Mouse (Mus musculus) midbrain, embryonic 12.5 days (tissue): ENCODE data around the gene Tmem120b. TPM values are rescaled to one million over a fixed set of nuclear protein-coding genes. Genes with fewer than 3 reads are reported as not detected.

Source experiments
- ATAC-seq: fragments of 200-750 bp; cut with Nextera tagmentation; 2 replicates; pipeline ENCODE4 v1.8.0; 2017; ENCODE audit warnings: low read depth, moderate TSS enrichment, moderate library complexity; ENCODE audit not compliant: low FRiP score
- H3K27ac ChIP-seq: fragments of 300-500 bp; sonication (generic); replicated peaks from 2 replicates; pipeline ENCODE4 v1.5.1; 2016; ENCODE audit warnings: mild to moderate bottlenecking
- H3K27me3 ChIP-seq: fragments of 300-500 bp; sonication (generic); 2 replicates; pipeline ENCODE4 v1.6.1; 2016; ENCODE audit warnings: mild to moderate bottlenecking
- H3K36me3 ChIP-seq: fragments of 300-500 bp; sonication (generic); 2 replicates; pipeline ENCODE4 v1.6.1; 2016
- H3K4me1 ChIP-seq: fragments of 300-500 bp; sonication (generic); 2 replicates; pipeline ENCODE4 v1.6.1; 2016
- H3K4me2 ChIP-seq: fragments of 300-500 bp; sonication (generic); replicated peaks from 2 replicates; pipeline ENCODE4 v1.6.1; 2016; ENCODE audit warnings: mild to moderate bottlenecking, moderate library complexity
- H3K4me3 ChIP-seq: fragments of 300-500 bp; sonication (generic); 2 replicates; pipeline ENCODE4 v1.5.1; 2016; ENCODE audit warnings: mild to moderate bottlenecking
- H3K9ac ChIP-seq: fragments of 300-500 bp; sonication (generic); replicated peaks from 2 replicates; pipeline ENCODE4 v1.6.1; 2016; ENCODE audit warnings: mild to moderate bottlenecking, moderate library complexity
- H3K9me3 ChIP-seq: fragments of 300-500 bp; sonication (generic); 2 replicates; pipeline ENCODE4 v1.6.1; 2016; ENCODE audit warnings: mild to moderate bottlenecking
- WGBS: fragments of 180-500 bp; shearing (Covaris S2); methylation state at CpG from one replicate; pipeline ENCODE4 v1.1.7; 2016; 5-methylcytosine and 5-hydroxymethylcytosine counted together
- polyA plus RNA-seq: library from polyadenylated mRNA; unstranded; fragments of >200 nt; fragmentation: Nextera tagmentation; extraction: Ambion mirVana; gene quantifications from 2 replicates; pipeline ENCODE4 v1.2.1, GENCODE M21; 2016

The Tmem120b gene
- polyA plus RNA-seq, 1 experiment from 2014 or later: 12.7 TPM

GRCm38 (mm10) chr5:123098487-123098886 lies 30.3 kb downstream of the Tmem120b start:
- no peaks in the 10 kb centered on the region for H3K27me3 ChIP-seq
- no peak overlapping the region for H3K4me3 ChIP-seq
- H3K9me3 ChIP-seq: no peaks in the 10 kb centered on the region
- H3K27ac ChIP-seq: no peak overlapping the region
- H3K4me2 ChIP-seq: no peak overlapping the region
- no peaks in the 10 kb centered on the region for H3K4me1 ChIP-seq
- ATAC-seq: no peak
- H3K36me3 ChIP-seq: no peaks in the 10 kb centered on the region
- no peak overlapping the region for H3K9ac ChIP-seq
- WGBS: 85% methylated on average over 2 of the region's 2 CpGs

DNA sequence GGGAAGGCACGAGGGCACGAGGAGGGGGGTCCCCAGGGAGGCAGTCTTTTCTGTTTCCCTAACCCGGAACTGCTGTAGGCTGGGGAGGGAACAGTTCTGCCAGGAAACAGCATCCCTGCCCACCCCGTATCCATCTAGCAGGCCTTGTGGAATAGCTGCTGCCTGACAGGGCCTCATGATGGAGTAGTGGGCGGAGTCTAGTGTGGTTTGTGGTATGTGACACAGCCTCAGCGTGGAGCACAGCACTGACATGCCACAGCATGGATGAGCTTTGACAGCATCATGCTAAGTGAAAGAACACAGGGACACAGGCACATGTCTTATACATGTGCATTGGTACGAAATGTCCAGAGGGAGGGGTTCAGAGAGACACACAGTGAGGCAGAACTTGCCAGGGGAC lies 34.2 kb downstream of the Tmem120b start:
- no peaks in the 10 kb centered on the region for H3K9me3 ChIP-seq
- no peak overlapping the region for H3K27ac ChIP-seq
- H3K36me3 ChIP-seq: no peaks in the 10 kb centered on the region
- H3K4me2 ChIP-seq: no peak overlapping the region
- no peak for ATAC-seq
- H3K27me3 ChIP-seq: no peaks in the 10 kb centered on the region
- no peaks in the 10 kb centered on the region for H3K4me1 ChIP-seq
- WGBS: 88% methylated on average over 7 of the region's 7 CpGs
- no peak overlapping the region for H3K9ac ChIP-seq
- no peak overlapping the region for H3K4me3 ChIP-seq

DNA sequence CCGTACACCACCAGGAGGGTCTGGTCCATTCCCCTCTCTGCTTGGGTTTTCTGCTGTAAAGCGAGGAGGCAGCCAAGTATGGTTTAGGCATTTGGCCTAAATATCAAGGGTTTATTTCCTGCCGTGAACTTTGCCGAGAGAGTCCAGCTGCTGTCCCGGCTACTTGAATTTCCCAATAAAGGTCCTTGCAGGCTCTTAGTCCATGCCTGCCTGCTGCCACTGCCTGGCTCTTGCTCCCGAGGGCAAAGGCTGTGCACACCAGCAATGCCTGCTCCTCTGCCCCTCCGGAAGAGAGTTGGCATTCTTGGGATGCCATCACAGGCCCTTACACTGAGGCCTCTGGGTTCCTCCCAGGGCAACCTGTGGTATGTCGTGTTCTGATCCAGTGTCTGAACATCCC lies 35.3 kb downstream of the Tmem120b start:
- no peak for ATAC-seq
- no peaks in the 10 kb centered on the region for H3K4me1 ChIP-seq
- no peak overlapping the region for H3K27ac ChIP-seq
- no peaks in the 10 kb centered on the region for H3K27me3 ChIP-seq
- H3K36me3 ChIP-seq: no peaks in the 10 kb centered on the region
- H3K9me3 ChIP-seq: no peaks in the 10 kb centered on the region
- WGBS: 83% methylated on average over 8 of the region's 8 CpGs
- H3K9ac ChIP-seq: no peak overlapping the region
- no peak overlapping the region for H3K4me3 ChIP-seq
- no peak overlapping the region for H3K4me2 ChIP-seq

DNA sequence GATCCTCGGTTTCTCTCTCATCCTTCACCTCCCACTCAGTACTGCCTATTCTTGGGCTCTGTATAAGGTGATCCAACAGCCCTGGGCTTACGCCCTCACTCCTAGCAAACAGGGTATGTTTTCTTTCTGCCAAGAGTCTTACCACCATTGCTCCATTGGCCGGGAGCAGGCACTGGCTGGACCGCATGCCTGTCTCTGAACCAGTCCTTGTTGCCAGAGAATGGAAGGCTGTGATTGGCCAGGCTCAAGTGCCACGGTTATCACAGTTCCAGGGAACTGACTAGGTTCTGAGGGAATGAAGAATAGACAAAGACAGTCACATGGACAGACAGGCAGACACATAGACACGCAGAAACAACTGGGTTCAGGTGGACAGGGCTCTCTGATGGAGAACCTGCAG lies 36.6 kb downstream of the Tmem120b start:
- H3K27me3 ChIP-seq: no peaks in the 10 kb centered on the region
- H3K4me3 ChIP-seq: no peak overlapping the region
- no peak overlapping the region for H3K9ac ChIP-seq
- no peaks in the 10 kb centered on the region for H3K36me3 ChIP-seq
- ATAC-seq: no peak
- H3K4me2 ChIP-seq: no peak overlapping the region
- H3K4me1 ChIP-seq: peaks cover 10% of the 10 kb centered on the region
- no peak overlapping the region for H3K27ac ChIP-seq
- H3K9me3 ChIP-seq: no peaks in the 10 kb centered on the region
- WGBS: 84% methylated on average over 6 of the region's 6 CpGs

DNA sequence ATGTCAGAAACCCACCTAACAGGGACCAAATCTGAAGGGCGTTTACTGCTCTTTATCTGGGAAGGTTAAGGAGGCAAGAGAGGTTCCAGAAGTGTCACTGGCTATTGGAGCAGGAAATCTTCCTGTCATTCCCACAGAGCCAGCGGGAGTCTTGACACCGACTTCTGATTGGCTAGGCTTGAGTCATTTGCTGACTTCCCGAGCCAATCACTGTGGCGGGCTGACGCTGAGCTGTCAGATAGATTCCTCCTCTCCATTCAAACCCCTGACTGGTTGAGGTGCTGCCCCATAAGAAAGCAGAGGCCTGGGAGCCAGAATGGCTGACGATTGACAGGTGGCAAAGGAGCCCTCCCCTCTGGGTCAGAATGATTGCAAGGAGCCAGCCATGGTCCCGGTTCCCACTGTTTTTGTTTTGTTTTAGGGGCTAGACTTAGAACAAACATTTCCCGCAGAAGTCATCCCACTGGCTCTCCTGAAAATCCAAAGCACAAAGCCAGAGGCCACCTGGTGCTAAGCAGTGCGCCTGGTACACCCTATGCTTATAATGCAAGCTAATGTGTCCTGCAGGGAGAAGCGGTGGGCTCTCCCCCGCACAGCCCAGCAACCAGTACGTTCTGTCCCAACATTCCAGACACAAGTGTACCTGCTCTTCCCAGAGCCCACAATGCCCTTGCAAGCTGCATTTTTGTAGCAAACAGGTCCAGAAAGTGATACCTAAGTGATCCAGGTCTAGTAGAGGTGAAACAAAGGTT lies 41.4 kb downstream of the Tmem120b start:
- peaks cover 18% of the 10 kb centered on the region for H3K4me1 ChIP-seq
- no peaks in the 10 kb centered on the region for H3K9me3 ChIP-seq
- 0 out of 2 replicates have a peak, but pooled peaks have one; percentile 30 for ATAC-seq
- 31% methylated on average over 13 of the region's 13 CpGs for WGBS
- H3K36me3 ChIP-seq: no peaks in the 10 kb centered on the region
- H3K4me2 ChIP-seq: peak overlapping the region; percentile 31
- no peak overlapping the region for H3K9ac ChIP-seq
- no peak overlapping the region for H3K4me3 ChIP-seq
- peak overlapping the region; percentile 60 for H3K27ac ChIP-seq
- no peaks in the 10 kb centered on the region for H3K27me3 ChIP-seq

DNA sequence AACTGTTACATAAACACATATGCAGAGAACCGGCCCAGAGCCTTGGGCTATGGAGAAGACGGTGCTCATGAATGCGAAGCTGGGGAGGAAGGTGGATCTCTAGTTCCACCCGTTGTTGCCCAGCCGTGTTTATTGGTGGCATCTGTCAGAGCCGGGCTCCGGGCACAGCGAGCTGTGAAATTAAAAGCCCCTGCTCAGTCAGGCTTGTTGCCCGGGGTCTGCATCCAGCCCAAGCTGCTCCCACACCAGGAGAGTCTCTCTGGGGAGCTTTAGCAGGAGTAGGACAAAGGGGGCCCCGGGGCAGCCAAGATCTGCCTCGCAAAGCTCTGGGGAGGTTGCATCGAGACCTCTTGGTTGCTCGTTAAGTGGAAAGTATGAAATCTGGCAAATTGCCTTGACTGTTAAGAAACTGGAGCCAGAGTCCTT lies 42.1 kb downstream of the Tmem120b start:
- 58% methylated on average over 13 of the region's 13 CpGs for WGBS
- ATAC-seq: no peak
- Histone ChIP-seq H3K4me3 (no peak overlapping the region), H3K27ac (peak overlapping the region; percentile 60), H3K27me3 (no peaks in the 10 kb centered on the region), H3K9me3 (no peaks in the 10 kb centered on the region), H3K9ac (no peak overlapping the region), H3K36me3 (no peaks in the 10 kb centered on the region), H3K4me1 (peaks cover 18% of the 10 kb centered on the region), H3K4me2 (no peak overlapping the region)

- H3K27me3 ChIP-seq: no peaks in the 10 kb centered on the region
- no peak overlapping the region for H3K4me3 ChIP-seq
- H3K4me2 ChIP-seq: no peak overlapping the region
- no peaks in the 10 kb centered on the region for H3K36me3 ChIP-seq
- H3K4me1 ChIP-seq: peaks cover 14% of the 10 kb centered on the region
- no peaks in the 10 kb centered on the region for H3K9me3 ChIP-seq
- H3K27ac ChIP-seq: no peak overlapping the region
- H3K9ac ChIP-seq: no peak overlapping the region
- no peak for ATAC-seq
- WGBS: 79% methylated on average over 11 of the region's 11 CpGs
Measured at GRCm38 (mm10) chr5:123114109-123114508, 45.9 kb downstream of the Tmem120b start.

- Histone ChIP-seq H3K9me3 (no peaks in the 10 kb centered on the region), H3K27me3 (no peaks in the 10 kb centered on the region), H3K4me1 (peaks cover 6% of the 10 kb centered on the region), H3K4me3 (no peak overlapping the region), H3K4me2 (no peak overlapping the region), H3K9ac (no peak overlapping the region), H3K27ac (no peak overlapping the region), H3K36me3 (no peaks in the 10 kb centered on the region)
- no peak for ATAC-seq
- WGBS: 37% methylated on average over 7 of the region's 7 CpGs
Measured at GRCm38 (mm10) chr5:123114924-123115323, 46.7 kb downstream of the Tmem120b start.

GRCm38 (mm10) chr5:123116080-123116479 lies 47.9 kb downstream of the Tmem120b start:
- H3K9ac ChIP-seq: no peak overlapping the region
- H3K4me2 ChIP-seq: no peak overlapping the region
- 80% methylated on average over 8 of the region's 8 CpGs for WGBS
- no peaks in the 10 kb centered on the region for H3K36me3 ChIP-seq
- peaks cover 4% of the 10 kb centered on the region; the same call in 1 of the 2 replicates for H3K4me1 ChIP-seq
- no peak overlapping the region for H3K4me3 ChIP-seq
- H3K27ac ChIP-seq: no peak overlapping the region
- ATAC-seq: no peak
- H3K27me3 ChIP-seq: no peaks in the 10 kb centered on the region
- H3K9me3 ChIP-seq: no peaks in the 10 kb centered on the region

DNA sequence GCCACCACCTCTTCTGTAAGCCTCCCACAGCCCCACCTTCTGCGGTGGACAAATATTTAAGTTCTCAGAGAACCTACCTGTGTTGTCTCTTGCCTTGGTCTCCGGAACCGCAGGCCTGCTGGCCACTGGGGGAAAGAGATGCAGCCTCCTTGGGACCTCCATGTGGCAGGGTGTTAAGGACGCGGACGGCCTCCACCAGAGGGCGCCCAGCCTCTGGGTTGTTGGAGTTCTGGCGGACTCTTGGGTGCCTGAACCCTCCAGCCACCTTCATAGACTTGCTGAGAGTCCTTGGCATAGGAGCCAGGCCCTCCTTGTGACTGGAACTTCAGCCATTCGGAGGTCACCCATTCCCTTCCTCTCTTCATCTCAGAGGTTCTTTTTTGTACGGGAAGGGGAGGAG lies 49.0 kb downstream of the Tmem120b start:
- WGBS: 15% methylated on average over 10 of the region's 10 CpGs
- Histone ChIP-seq H3K4me2 (no peak overlapping the region), H3K9me3 (no peaks in the 10 kb centered on the region), H3K27ac (no peak overlapping the region), H3K36me3 (0 out of 2 replicates have a peak, but pooled peaks cover 2% of the 10 kb centered on the region), H3K9ac (no peak overlapping the region), H3K27me3 (no peaks in the 10 kb centered on the region), H3K4me3 (no peak overlapping the region), H3K4me1 (peaks cover 4% of the 10 kb centered on the region; the same call in 1 of the 2 replicates)
- 0 out of 2 replicates have a peak, but pooled peaks have one; percentile 62 for ATAC-seq

DNA sequence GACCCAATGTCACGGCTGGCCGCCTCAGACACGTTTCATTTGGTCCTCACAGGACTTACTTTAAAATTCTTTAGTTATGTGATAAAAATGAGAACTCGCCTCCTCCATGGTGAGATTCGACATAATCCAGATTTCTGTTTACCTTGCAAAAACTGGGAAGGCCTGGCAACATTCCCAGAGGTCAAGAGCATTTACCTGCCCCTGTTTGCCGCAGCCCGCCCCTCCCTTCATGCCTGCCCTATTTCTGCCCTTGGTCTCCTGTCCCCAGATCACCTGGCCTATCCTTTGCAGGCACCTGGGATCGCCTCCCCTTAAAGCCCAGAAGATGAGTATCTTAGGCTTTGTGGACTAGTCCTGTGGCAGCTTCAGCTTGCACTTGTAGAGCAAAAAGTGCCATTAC lies 49.6 kb downstream of the Tmem120b start:
- no peak overlapping the region for H3K27ac ChIP-seq
- H3K36me3 ChIP-seq: 0 out of 2 replicates have a peak, but pooled peaks cover 7% of the 10 kb centered on the region

DNA sequence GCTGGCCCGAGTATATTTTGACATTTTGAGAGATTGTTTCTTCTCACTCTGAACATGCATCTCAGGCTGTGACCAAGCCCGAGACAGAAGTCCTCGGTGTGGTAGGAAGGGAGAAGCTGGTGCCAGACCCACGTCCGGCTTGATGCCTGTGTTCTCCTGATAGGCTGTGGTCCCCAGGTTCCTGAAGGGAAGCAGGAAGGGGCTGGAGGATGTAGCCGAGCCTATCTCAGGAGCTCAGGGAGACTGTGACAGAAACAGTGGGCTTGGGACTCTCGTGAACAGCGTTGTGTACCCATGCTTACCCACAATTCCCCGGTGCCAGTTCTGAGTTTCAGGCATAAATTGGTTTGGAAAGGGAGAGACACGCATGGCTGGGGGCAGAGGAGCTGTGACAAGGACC lies 50.6 kb downstream of the Tmem120b start:
- Histone ChIP-seq H3K4me2 (no peak overlapping the region), H3K4me3 (no peak overlapping the region), H3K36me3 (peaks cover 17% of the 10 kb centered on the region), H3K9ac (no peak overlapping the region), H3K27ac (no peak overlapping the region), H3K4me1 (peaks cover 4% of the 10 kb centered on the region; the same call in 1 of the 2 replicates), H3K9me3 (no peaks in the 10 kb centered on the region), H3K27me3 (no peaks in the 10 kb centered on the region)
- no peak for ATAC-seq
- whole genome bisulfite sequencing: 85% methylated on average over 10 of the region's 10 CpGs

More for the DNA sequence above, 49.6 kb downstream of the Tmem120b start:
- Histone ChIP-seq H3K4me1 (peaks cover 4% of the 10 kb centered on the region; the same call in 1 of the 2 replicates), H3K9ac (no peak overlapping the region), H3K9me3 (no peaks in the 10 kb centered on the region), H3K4me3 (no peak overlapping the region), H3K27me3 (no peaks in the 10 kb centered on the region), H3K4me2 (no peak overlapping the region)
- no peak for ATAC-seq
- WGBS: 86% methylated on average over 8 of the region's 8 CpGs
